Mouse (Mus musculus): Measurements from ENCODE around the gene Flnc. TPM values are rescaled to one million over a fixed set of nuclear protein-coding genes. Genes with fewer than 3 reads are reported as not detected.
A peak's percentile ranks its signal among the peaks of the same experiment; 100 is the strongest.
"Not testable (repeated sequence)": the region's sequence is repeated elsewhere in the genome, so short reads cannot be mapped to it uniquely, and the experiment has no call there.

Gene Flnc
- 2.5 and 2.9 TPM in 2 replicates for polyA plus RNA-seq (2014; fragmentation: Nextera tagmentation; extraction: Ambion mirVana)

DNA sequence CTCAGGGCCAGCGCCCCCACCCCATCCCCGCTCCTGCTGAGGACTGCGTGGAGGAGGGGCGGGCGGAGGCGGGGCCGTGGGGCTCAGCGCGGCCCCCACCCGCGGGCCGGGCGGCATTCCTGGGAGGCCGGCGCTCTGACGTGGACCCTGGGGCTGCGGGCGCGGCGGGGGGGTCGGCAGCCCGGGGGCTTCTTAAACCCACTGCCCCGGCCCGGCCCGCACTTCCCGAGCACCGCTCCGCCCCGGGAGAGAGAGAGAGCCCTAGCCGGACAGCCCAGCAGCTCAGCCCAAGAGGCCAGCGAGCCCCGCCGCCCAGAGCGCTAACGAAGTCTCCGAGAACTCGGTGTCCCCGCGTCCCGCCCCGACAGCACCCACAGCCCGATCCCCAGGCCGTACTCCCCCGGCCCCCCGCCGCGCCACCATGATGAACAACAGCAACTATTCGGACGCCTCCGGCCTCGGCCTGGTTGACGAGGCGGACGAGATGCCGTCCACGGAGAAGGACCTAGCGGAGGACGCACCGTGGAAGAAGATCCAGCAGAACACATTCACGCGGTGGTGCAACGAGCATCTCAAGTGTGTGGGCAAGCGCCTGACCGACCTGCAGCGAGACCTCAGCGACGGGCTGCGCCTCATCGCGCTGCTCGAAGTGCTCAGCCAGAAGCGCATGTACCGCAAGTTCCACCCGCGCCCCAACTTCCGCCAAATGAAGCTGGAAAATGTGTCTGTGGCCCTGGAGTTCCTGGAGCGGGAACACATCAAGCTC is at the start of gene Flnc:
Flnc (plus strand) TSS at position 219 of the 766 bp plus-strand sequence.
- WGBS, result under 1% methylated on average over 69 of the region's 77 CpGs
- Histone ChIP-seq H3K4me1 (replicated peaks; ENCODE audit: control insufficient read depth, insufficient read depth, low read length) (peaks cover 24% of the 10 kb centered on the region), H3K9me3 (ENCODE audit: control insufficient read depth, low read length) (no peaks in the 10 kb centered on the region), H3K27ac (ENCODE audit: low read depth, low read length) (no peak within 1 kb of the TSS), H3K4me3 (ENCODE audit: low read depth, low read length) (peak within 1 kb of the TSS; percentile 42), H3K36me3 (ENCODE audit: control insufficient read depth, insufficient read depth, low read length) (no peaks in the 10 kb centered on the region), H3K4me2 (replicated peaks; ENCODE audit: low read depth, low read length) (peak within 1 kb of the TSS; percentile 86), H3K9ac (ENCODE audit: low read depth, low read length) (peak within 1 kb of the TSS; percentile 54), H3K27me3 (ENCODE audit: control insufficient read depth, insufficient read depth, low read length) (peaks cover 30% of the 10 kb centered on the region)
- DNase-seq (ENCODE audit: low spot score) (peak; percentile 66), ATAC-seq (ENCODE audit: low FRiP score) (no peak)

DNA sequence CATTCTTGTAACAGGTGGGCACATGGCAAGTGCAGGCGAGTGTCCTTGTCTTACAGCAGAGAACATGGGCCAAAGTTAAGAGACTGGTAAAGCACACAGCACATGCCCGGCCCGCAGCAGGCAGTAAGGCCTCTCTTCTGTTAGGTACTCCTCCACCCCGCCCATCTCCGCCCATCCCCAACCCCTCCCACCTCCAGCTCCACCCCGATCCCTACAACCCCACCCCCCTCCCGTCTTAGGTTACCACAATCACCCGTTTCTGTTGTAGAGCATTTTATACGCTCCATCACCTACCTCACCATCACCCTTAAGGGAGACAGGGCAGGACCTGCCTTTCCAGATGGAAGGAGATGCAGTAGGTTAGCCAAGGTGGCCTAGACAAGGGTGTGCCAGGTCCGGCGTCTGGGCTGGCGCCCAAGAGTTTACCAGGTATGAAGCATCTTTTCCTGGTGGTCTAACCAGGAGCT is 45.0 kb upstream of the Flnc start, which contains the start of gene Opn1sw:
Opn1sw (minus strand) TSS at position 417 of the 467 bp plus-strand sequence.
- H3K27me3 ChIP-seq (ENCODE audit: control insufficient read depth, insufficient read depth, low read length), result no peaks in the 10 kb centered on the region
- ATAC-seq (ENCODE audit: low FRiP score) (no peak), DNase-seq (ENCODE audit: low spot score) (peak; percentile 29)
- no peak within 1 kb of the TSS for H3K9ac ChIP-seq (ENCODE audit: low read depth, low read length)
- peak within 1 kb of the TSS; percentile 7; the same call in 1 of the 2 replicates for H3K4me2 ChIP-seq (replicated peaks; ENCODE audit: low read depth, low read length)
- no peak within 1 kb of the TSS for H3K4me3 ChIP-seq (ENCODE audit: low read depth, low read length)
- no peak within 1 kb of the TSS for H3K27ac ChIP-seq (ENCODE audit: low read depth, low read length)
- no peaks in the 10 kb centered on the region for H3K9me3 ChIP-seq (ENCODE audit: control insufficient read depth, low read length)
- no peaks in the 10 kb centered on the region for H3K4me1 ChIP-seq (replicated peaks; ENCODE audit: control insufficient read depth, insufficient read depth, low read length)
- 4% methylated on average over 12 of the region's 12 CpGs for WGBS
- H3K36me3 ChIP-seq (ENCODE audit: control insufficient read depth, insufficient read depth, low read length), result no peaks in the 10 kb centered on the region

DNA sequence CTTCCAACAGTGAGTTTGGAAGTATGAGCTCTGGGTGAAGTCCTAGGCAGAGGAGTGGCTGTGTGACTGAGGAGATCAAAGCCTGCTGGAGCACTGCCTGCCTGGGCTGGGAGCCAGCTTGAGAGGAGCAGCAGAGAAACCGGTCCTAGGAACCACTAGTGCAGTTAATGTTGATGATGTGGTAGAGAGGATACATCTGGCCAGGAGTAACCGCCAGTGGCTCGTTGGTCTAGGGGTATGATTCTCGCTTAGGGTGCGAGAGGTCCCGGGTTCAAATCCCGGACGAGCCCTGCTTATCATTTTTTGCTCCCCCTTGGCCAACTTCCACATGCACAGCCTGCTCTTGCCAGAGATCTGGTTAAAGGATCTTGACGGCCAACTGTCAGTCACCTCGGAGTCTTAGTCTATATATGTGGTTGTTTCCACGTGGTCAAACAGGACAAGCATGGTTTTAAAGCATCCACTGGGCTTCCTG is 44.4 kb upstream of the Flnc start:
- Histone ChIP-seq H3K27ac (ENCODE audit: low read depth, low read length) (no peak overlapping the region), H3K9me3 (ENCODE audit: control insufficient read depth, low read length) (no peaks in the 10 kb centered on the region), H3K4me3 (ENCODE audit: low read depth, low read length) (no peak overlapping the region), H3K36me3 (ENCODE audit: control insufficient read depth, insufficient read depth, low read length) (no peaks in the 10 kb centered on the region), H3K4me2 (replicated peaks; ENCODE audit: low read depth, low read length) (peak overlapping the region; percentile 7; the same call in 1 of the 2 replicates), H3K4me1 (replicated peaks; ENCODE audit: control insufficient read depth, insufficient read depth, low read length) (no peaks in the 10 kb centered on the region), H3K9ac (ENCODE audit: low read depth, low read length) (no peak overlapping the region), H3K27me3 (ENCODE audit: control insufficient read depth, insufficient read depth, low read length) (no peaks in the 10 kb centered on the region)
- ATAC-seq (ENCODE audit: low FRiP score), result no peak
- DNase-seq (ENCODE audit: low spot score), result peak; percentile 14
- WGBS, result 11% methylated on average over 11 of the region's 11 CpGs

DNA sequence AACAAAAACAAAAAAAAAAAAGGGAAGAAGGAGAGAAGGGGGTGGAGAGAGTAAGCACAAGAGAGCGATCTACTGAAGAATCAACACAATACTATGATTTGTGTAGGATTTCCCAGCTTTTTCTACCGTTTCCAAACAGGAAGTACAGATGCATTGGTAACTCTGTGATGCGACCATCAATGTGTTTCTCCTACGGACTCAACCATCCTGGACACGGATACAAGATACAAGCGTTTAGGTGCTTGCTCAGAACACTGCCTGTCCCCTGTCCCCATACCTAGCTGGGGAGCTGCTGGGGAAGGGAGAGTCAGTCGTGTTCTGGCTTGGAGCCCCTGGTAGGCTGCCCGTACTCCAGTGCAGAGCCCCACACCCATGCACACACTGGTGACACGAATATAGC is 43.6 kb upstream of the Flnc start:
- Histone ChIP-seq H3K27ac (ENCODE audit: low read depth, low read length) (no peak overlapping the region), H3K4me1 (replicated peaks; ENCODE audit: control insufficient read depth, insufficient read depth, low read length) (no peaks in the 10 kb centered on the region), H3K4me3 (ENCODE audit: low read depth, low read length) (no peak overlapping the region), H3K27me3 (ENCODE audit: control insufficient read depth, insufficient read depth, low read length) (peaks cover 2% of the 10 kb centered on the region; the same call in 1 of the 2 replicates), H3K9ac (ENCODE audit: low read depth, low read length) (no peak overlapping the region), H3K4me2 (replicated peaks; ENCODE audit: low read depth, low read length) (no peak overlapping the region), H3K36me3 (ENCODE audit: control insufficient read depth, insufficient read depth, low read length) (no peaks in the 10 kb centered on the region), H3K9me3 (ENCODE audit: control insufficient read depth, low read length) (no peaks in the 10 kb centered on the region)
- WGBS, result 56% methylated on average over 9 of the region's 9 CpGs
- DNase-seq (ENCODE audit: low spot score) (no peak), ATAC-seq (ENCODE audit: low FRiP score) (no peak)

DNA sequence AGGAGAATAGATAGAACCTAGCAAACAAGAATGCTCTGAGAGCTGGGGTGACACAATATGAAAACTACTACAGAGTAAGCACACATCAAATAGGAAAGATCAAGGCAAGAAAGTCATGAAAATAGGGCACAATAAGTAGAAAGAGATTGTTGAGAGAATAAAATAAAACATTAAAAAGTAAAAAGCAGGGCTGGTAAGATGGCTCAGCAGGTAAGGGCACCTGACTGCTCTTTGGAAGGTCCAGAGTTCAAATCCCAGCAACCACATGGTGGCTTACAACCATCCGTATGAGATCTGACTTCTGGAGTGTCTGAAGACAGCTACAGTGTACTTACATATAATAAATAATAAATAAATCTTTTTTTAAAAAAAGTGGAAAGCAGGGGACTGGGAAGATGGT is 42.6 kb upstream of the Flnc start:
- not testable (repeated sequence) for H3K27me3 ChIP-seq (ENCODE audit: control insufficient read depth, insufficient read depth, low read length); H3K27ac ChIP-seq (ENCODE audit: low read depth, low read length); DNase-seq (ENCODE audit: low spot score); H3K9ac ChIP-seq (ENCODE audit: low read depth, low read length); H3K4me3 ChIP-seq (ENCODE audit: low read depth, low read length); ATAC-seq (ENCODE audit: low FRiP score); H3K9me3 ChIP-seq (ENCODE audit: control insufficient read depth, low read length); H3K4me1 ChIP-seq (replicated peaks; ENCODE audit: control insufficient read depth, insufficient read depth, low read length); H3K4me2 ChIP-seq (replicated peaks; ENCODE audit: low read depth, low read length); H3K36me3 ChIP-seq (ENCODE audit: control insufficient read depth, insufficient read depth, low read length)
- WGBS, result 84% methylated on average over 1 of the region's 1 CpGs

DNA sequence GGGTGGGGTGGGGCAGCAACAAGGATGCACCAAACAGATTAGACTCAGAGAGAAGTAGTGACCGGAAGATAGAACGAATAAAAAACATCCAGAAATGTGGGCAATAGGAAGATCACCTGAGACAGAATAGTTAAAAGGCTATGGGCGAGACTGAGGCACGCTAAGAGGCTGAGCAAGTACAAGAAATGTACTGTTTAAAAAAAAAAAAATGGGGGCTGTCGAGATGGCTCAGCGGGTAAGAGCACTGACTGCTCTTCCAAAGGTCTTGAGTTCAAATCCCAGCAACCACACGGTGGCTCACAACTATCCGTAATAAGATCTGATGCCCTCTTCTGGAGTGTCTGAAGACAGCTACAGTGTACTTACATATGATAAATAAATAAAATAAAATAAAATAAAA is 41.8 kb upstream of the Flnc start:
- H3K4me3 ChIP-seq (ENCODE audit: low read depth, low read length); H3K27ac ChIP-seq (ENCODE audit: low read depth, low read length); H3K36me3 ChIP-seq (ENCODE audit: control insufficient read depth, insufficient read depth, low read length); DNase-seq (ENCODE audit: low spot score); H3K4me2 ChIP-seq (replicated peaks; ENCODE audit: low read depth, low read length); ATAC-seq (ENCODE audit: low FRiP score); H3K27me3 ChIP-seq (ENCODE audit: control insufficient read depth, insufficient read depth, low read length); H3K9me3 ChIP-seq (ENCODE audit: control insufficient read depth, low read length); H3K9ac ChIP-seq (ENCODE audit: low read depth, low read length); H3K4me1 ChIP-seq (replicated peaks; ENCODE audit: control insufficient read depth, insufficient read depth, low read length): not testable (repeated sequence)
- WGBS, result 77% methylated on average over 8 of the region's 8 CpGs

DNA sequence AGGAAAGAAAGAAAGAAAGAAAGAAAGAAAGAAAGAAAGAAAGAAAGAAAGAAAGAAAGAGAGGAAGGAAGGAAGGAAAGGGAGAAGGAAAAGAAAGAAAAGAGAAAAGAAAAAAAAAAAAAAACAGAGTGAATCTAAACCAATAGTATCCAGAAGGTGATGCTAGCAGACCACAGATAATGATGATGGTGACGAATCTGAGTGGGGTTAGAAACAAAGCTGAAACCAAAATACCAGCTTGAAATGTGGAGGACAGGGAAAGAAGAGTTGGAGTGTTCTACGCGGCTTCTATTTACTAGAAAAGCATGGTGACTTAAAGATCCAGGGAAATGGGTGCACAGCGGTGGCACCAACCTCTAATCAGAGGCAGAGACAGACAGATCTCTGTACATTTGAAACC is 41.3 kb upstream of the Flnc start:
- no peak overlapping the region for H3K9ac ChIP-seq (ENCODE audit: low read depth, low read length)
- H3K4me2 ChIP-seq (replicated peaks; ENCODE audit: low read depth, low read length), result no peak overlapping the region
- H3K4me3 ChIP-seq (ENCODE audit: low read depth, low read length), result no peak overlapping the region
- H3K36me3 ChIP-seq (ENCODE audit: control insufficient read depth, insufficient read depth, low read length), result no peaks in the 10 kb centered on the region
- H3K4me1 ChIP-seq (replicated peaks; ENCODE audit: control insufficient read depth, insufficient read depth, low read length), result peaks cover 3% of the 10 kb centered on the region
- DNase-seq (ENCODE audit: low spot score) (no peak), ATAC-seq (ENCODE audit: low FRiP score) (no peak)
- WGBS, result 73% methylated on average over 4 of the region's 4 CpGs
- no peaks in the 10 kb centered on the region for H3K9me3 ChIP-seq (ENCODE audit: control insufficient read depth, low read length)
- H3K27ac ChIP-seq (ENCODE audit: low read depth, low read length), result no peak overlapping the region
- H3K27me3 ChIP-seq (ENCODE audit: control insufficient read depth, insufficient read depth, low read length), result peaks cover 9% of the 10 kb centered on the region; the same call in 1 of the 2 replicates

DNA sequence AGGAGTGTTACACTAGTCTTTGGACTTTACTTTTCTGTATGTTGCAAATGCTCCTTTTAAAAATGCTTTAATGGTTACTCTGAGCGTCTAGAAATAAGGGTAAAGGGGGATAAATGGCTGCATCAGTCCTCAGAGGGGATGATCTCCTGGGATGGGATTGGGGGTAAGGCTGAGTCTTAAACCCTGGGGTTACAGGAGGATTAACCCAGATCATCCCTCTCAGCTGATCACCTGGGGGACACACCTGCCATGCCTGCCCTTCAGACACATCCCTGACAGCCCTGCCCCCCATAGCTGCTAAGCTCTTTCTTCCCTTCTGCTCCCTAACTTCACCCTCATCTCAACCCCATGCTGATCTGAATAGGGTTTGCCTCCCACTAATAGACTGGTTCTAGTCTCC is 38.8 kb upstream of the Flnc start:
- Histone ChIP-seq H3K4me3 (ENCODE audit: low read depth, low read length) (no peak overlapping the region), H3K27me3 (ENCODE audit: control insufficient read depth, insufficient read depth, low read length) (peaks cover 9% of the 10 kb centered on the region; the same call in 1 of the 2 replicates), H3K27ac (ENCODE audit: low read depth, low read length) (no peak overlapping the region), H3K36me3 (ENCODE audit: control insufficient read depth, insufficient read depth, low read length) (no peaks in the 10 kb centered on the region), H3K9ac (ENCODE audit: low read depth, low read length) (no peak overlapping the region), H3K9me3 (ENCODE audit: control insufficient read depth, low read length) (no peaks in the 10 kb centered on the region), H3K4me1 (replicated peaks; ENCODE audit: control insufficient read depth, insufficient read depth, low read length) (peaks cover 3% of the 10 kb centered on the region), H3K4me2 (replicated peaks; ENCODE audit: low read depth, low read length) (no peak overlapping the region)
- DNase-seq (ENCODE audit: low spot score) (no peak), ATAC-seq (ENCODE audit: low FRiP score) (no peak)
- 61% methylated on average over 1 of the region's 1 CpGs for WGBS

Data from hindbrain, embryonic 11.5 days (tissue).